Mouse (Mus musculus) testis, adult 2 months (tissue): ENCODE results near the gene Immt. TPM values are rescaled to one million over a fixed set of nuclear protein-coding genes. Genes with fewer than 3 reads are reported as not detected.
"Not testable (repeated sequence)": the region's sequence is repeated elsewhere in the genome, so short reads cannot be mapped to it uniquely, and the experiment has no call there.

Experiments used
- H3K27ac ChIP-seq: fragments of 200-500 bp; 2 replicates; pipeline ENCODE4 v1.5.1; 2012; ENCODE audit warnings: low read depth, low read length; ENCODE audit not compliant: control insufficient read depth, insufficient read depth
- H3K27me3 ChIP-seq: fragments of 200-500 bp; 2 replicates; pipeline ENCODE4 v1.6.1; 2012; ENCODE audit warnings: mild to moderate bottlenecking, low read length, moderate library complexity; ENCODE audit not compliant: control insufficient read depth, insufficient read depth
- H3K36me3 ChIP-seq: fragments of 200-500 bp; 2 replicates; pipeline ENCODE4 v1.6.1; 2012; ENCODE audit warnings: mild to moderate bottlenecking, low read length; ENCODE audit not compliant: control insufficient read depth, insufficient read depth
- H3K4me1 ChIP-seq: fragments of 200-500 bp; 2 replicates; pipeline ENCODE4 v1.6.1; 2012; ENCODE audit warnings: low read length; ENCODE audit not compliant: control insufficient read depth, insufficient read depth
- H3K4me3 ChIP-seq: fragments of 200-500 bp; 2 replicates; pipeline ENCODE4 v1.5.1; 2012; ENCODE audit warnings: low read depth, mild to moderate bottlenecking, low read length, moderate library complexity, mixed read lengths; ENCODE audit not compliant: control insufficient read depth
- CTCF ChIP-seq: fragments of 200-500 bp; IDR thresholded peaks from 2 replicates; pipeline ENCODE4 v1.5.1; 2012; ENCODE audit warnings: low read depth, mild to moderate bottlenecking, inconsistent platforms, low read length, moderate library complexity; ENCODE audit not compliant: control insufficient read depth, insufficient read depth, insufficient replicate concordance
- POLR2A ChIP-seq: fragments of 200-500 bp; IDR thresholded peaks from 2 replicates; pipeline ENCODE4 v1.6.1; 2012; ENCODE audit warnings: low read depth, mild to moderate bottlenecking, inconsistent platforms, low read length, moderate library complexity; ENCODE audit not compliant: control insufficient read depth
- polyA plus RNA-seq: library from polyadenylated mRNA; depleted of rRNA; stranded (reverse); fragments of >200 nt; gene quantifications from 2 replicates; pipeline ENCODE4 v1.2.3, GENCODE M21; 2012; rRNA removed

Immt gene
- polyA plus RNA-seq, 1 experiment = 71.3 TPM

- peak overlapping the region; percentile 98; the same call in 1 of the 2 replicates for H3K4me3 ChIP-seq
- TF ChIP-seq POLR2A (no peak), CTCF (no peak)
- H3K36me3 ChIP-seq = no peaks in the 10 kb centered on the region; the same call in 1 of the 2 replicates
- no peak overlapping the region; the same call in 1 of the 2 replicates for H3K27ac ChIP-seq
- H3K27me3 ChIP-seq = no peaks in the 10 kb centered on the region
- H3K4me1 ChIP-seq = peaks cover 5% of the 10 kb centered on the region
Observed at GRCm38 (mm10) chr6:71909384-71909783, 78.3 kb downstream of the Immt start.

GRCm38 (mm10) chr6:71909840-71910239 lies 78.7 kb downstream of the Immt start:
- TF ChIP-seq POLR2A (no peak), CTCF (no peak)
- Histone ChIP-seq H3K36me3 (no peaks in the 10 kb centered on the region; the same call in 1 of the 2 replicates), H3K27me3 (no peaks in the 10 kb centered on the region), H3K27ac (no peak overlapping the region), H3K4me1 (peaks cover 5% of the 10 kb centered on the region), H3K4me3 (peak overlapping the region; percentile 98; the same call in 1 of the 2 replicates)

- no peak for TF ChIP-seq POLR2A
- TF ChIP-seq CTCF = no peak
- Histone ChIP-seq H3K27ac (no peak overlapping the region), H3K36me3 (no peaks in the 10 kb centered on the region; the same call in 1 of the 2 replicates), H3K27me3 (no peaks in the 10 kb centered on the region), H3K4me1 (peaks cover 5% of the 10 kb centered on the region), H3K4me3 (no peak overlapping the region)
Observed at GRCm38 (mm10) chr6:71911686-71912450, 80.7 kb downstream of the Immt start.

GRCm38 (mm10) chr6:71920752-71921151 lies 89.6 kb downstream of the Immt start:
- Histone ChIP-seq H3K27ac (no peak overlapping the region), H3K4me3 (no peak overlapping the region), H3K4me1 (no peaks in the 10 kb centered on the region), H3K36me3 (peaks cover 2% of the 10 kb centered on the region), H3K27me3 (no peaks in the 10 kb centered on the region)
- TF ChIP-seq POLR2A (no peak), CTCF (no peak)

GRCm38 (mm10) chr6:71925233-71925632 lies 94.1 kb downstream of the Immt start:
- H3K27me3 ChIP-seq, H3K36me3 ChIP-seq, H3K4me1 ChIP-seq, H3K27ac ChIP-seq: not testable (repeated sequence)
- peak overlapping the region; percentile 27; the same call in 1 of the 2 replicates for H3K4me3 ChIP-seq

Other genes with a start within 250 kb of the Immt start
- 42.3 and 50.9 TPM in 2 replicates for gene Kdm3a, start 198.3 kb upstream of the Immt start, polyA plus RNA-seq
- gene Reep1, start 123.8 kb upstream of the Immt start, polyA plus RNA-seq = 21.1 and 34.3 TPM in 2 replicates
- 20.0 and 26.4 TPM in 2 replicates for gene Mrpl35, start 4.4 kb upstream of the Immt start, polyA plus RNA-seq
- 14.3 and 17.5 TPM in 2 replicates for gene Ptcd3, start 77.4 kb downstream of the Immt start, polyA plus RNA-seq
- 15.0 and 15.9 TPM in 2 replicates for gene Polr1a, start 77.7 kb downstream of the Immt start, polyA plus RNA-seq